Mouse (Mus musculus) heart, adult 11 months (tissue): ENCODE measurements around the gene Fxyd4.

Experiments used
- DNase-seq: peaks from one replicate; pipeline ENCODE4 v3.0.0; 2022

Gene Fxyd4

GRCm38 (mm10) chr6:117937222-117937932 is at the start of gene Fxyd4:
Gene Fxyd4 (minus strand): TSS chr6:117937692.
- peak; percentile 87 for DNase-seq

GRCm38 (mm10) chr6:117987173-117987572 is 49.7 kb upstream of the Fxyd4 start:
- DNase-seq: no peak

- no peak for DNase-seq
Measured at GRCm38 (mm10) chr6:117966729-117967128, 29.2 kb upstream of the Fxyd4 start.

GRCm38 (mm10) chr6:117963201-117963600 is 25.7 kb upstream of the Fxyd4 start:
- DNase-seq: no peak

GRCm38 (mm10) chr6:117956851-117957501 is 19.5 kb upstream of the Fxyd4 start:
- no peak for DNase-seq

GRCm38 (mm10) chr6:117956161-117956560 is 18.7 kb upstream of the Fxyd4 start:
- DNase-seq: no peak

- DNase-seq: no peak
Measured at GRCm38 (mm10) chr6:117952330-117952729, 14.8 kb upstream of the Fxyd4 start.

GRCm38 (mm10) chr6:117943899-117944298 is 6.4 kb upstream of the Fxyd4 start:
- DNase-seq: no peak

GRCm38 (mm10) chr6:117942769-117943168 is 5.3 kb upstream of the Fxyd4 start:
- DNase-seq: peak; percentile 80

GRCm38 (mm10) chr6:117938951-117939350 is 1.5 kb upstream of the Fxyd4 start:
- peak; percentile 78 for DNase-seq

- peak; percentile 65 for DNase-seq
Measured at GRCm38 (mm10) chr6:117935681-117936612, 1.5 kb downstream of the Fxyd4 start.

- peak; percentile 69 for DNase-seq
Measured at GRCm38 (mm10) chr6:117934301-117934700, 3.2 kb downstream of the Fxyd4 start.

- DNase-seq: peak; percentile 86
Measured at GRCm38 (mm10) chr6:117932325-117933051, 5.0 kb downstream of the Fxyd4 start.

GRCm38 (mm10) chr6:117929945-117930655 is 7.4 kb downstream of the Fxyd4 start:
- peak; percentile 81 for DNase-seq

- DNase-seq: peak; percentile 77
Measured at GRCm38 (mm10) chr6:117928746-117929145, 8.7 kb downstream of the Fxyd4 start.

GRCm38 (mm10) chr6:117927955-117928354 is 9.5 kb downstream of the Fxyd4 start:
- DNase-seq: peak; percentile 62

- DNase-seq: no peak
Measured at GRCm38 (mm10) chr6:117926871-117927491, 10.5 kb downstream of the Fxyd4 start.

GRCm38 (mm10) chr6:117922041-117922440 is 15.5 kb downstream of the Fxyd4 start:
- DNase-seq: no peak

GRCm38 (mm10) chr6:117920659-117921640 is 16.5 kb downstream of the Fxyd4 start:
- DNase-seq: peak; percentile 92

- peak; percentile 85 for DNase-seq
Measured at GRCm38 (mm10) chr6:117918043-117918442, 19.4 kb downstream of the Fxyd4 start.
